9 mouse cellular contexts compared by ENCODE assay signal in the genomic region with DNA sequence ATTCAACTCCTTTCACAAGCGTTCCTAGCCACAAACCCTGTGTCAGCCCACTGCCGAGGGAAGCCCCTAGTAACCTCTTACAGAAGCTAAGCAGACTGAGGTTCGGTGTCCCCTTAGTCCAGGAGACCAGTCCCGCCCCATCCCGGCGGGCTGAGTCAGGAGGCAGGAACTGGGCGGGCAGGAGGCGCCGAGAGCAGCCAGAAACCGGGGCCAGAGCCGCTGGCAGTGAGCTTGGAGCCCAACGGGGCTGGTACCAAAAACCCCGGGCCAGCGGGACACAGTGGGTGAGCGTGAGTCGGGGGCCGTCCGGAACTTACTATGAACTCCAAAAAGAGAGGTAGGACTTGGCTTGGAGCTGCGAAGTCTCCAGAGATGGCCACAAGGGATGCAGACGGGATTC. TPM values are rescaled to one million over a fixed set of nuclear protein-coding genes. Genes with fewer than 3 reads are reported as not detected.
A peak's percentile ranks its signal among the peaks of the same experiment; 100 is the strongest.
DNase-seq lines count a peak whose midpoint lies in the region; ATAC-seq lines count a peak whose summit lies in the region.
"Had no signal": no experiment of that assay in that cellular context is flagged by ENCODE, and none has a peak within 500 bp of the region (broad histone marks: within the 10 kb centered on the region; RNA-seq: fewer than 3 reads in every experiment).

No protein-coding gene starts in this region.

- H3K4me2 ChIP-seq in forebrain, embryonic 13.5 days: peak overlapping the region; percentile 32
- peak overlapping the region; percentile 94 for H3K4me2 ChIP-seq in limb, embryonic 13.5 days (replicated peaks)
- H3K4me2 ChIP-seq in midbrain, embryonic 13.5 days (replicated peaks): peak overlapping the region; percentile 93

- ATAC-seq in forebrain, embryonic 13.5 days: no peak
- ATAC-seq in limb, embryonic 13.5 days (ENCODE audit: low FRiP score, low read depth): no peak
- ATAC-seq in midbrain, embryonic 13.5 days: no peak

- no peak overlapping the region for H3K4me3 ChIP-seq in forebrain, embryonic 13.5 days
- peak overlapping the region; percentile 56 for H3K4me3 ChIP-seq in limb, embryonic 13.5 days
- peak overlapping the region; percentile 48 for H3K4me3 ChIP-seq in midbrain, embryonic 13.5 days (replicated peaks)
- H3K4me3 ChIP-seq: myocyte had no signal

- H3K36me3 ChIP-seq in forebrain, embryonic 13.5 days (ENCODE audit: poor library complexity, severe bottlenecking): peaks cover 35% of the 10 kb centered on the region
- peaks cover 44% of the 10 kb centered on the region for H3K36me3 ChIP-seq in limb, embryonic 13.5 days
- H3K36me3 ChIP-seq in midbrain, embryonic 13.5 days: peaks cover 33% of the 10 kb centered on the region

- H3K9ac ChIP-seq in forebrain, embryonic 13.5 days: no peak overlapping the region
- H3K9ac ChIP-seq in limb, embryonic 13.5 days: peak overlapping the region; percentile 53; the same call in 1 of the 2 replicates
- 0 out of 2 replicates have a peak overlapping the region, but pooled peaks have one; percentile 28 for H3K9ac ChIP-seq in midbrain, embryonic 13.5 days (replicated peaks)

- H3K9me3 ChIP-seq in forebrain, embryonic 13.5 days (replicated peaks): no peaks in the 10 kb centered on the region
- H3K9me3 ChIP-seq in limb, embryonic 13.5 days: no peaks in the 10 kb centered on the region
- no peaks in the 10 kb centered on the region for H3K9me3 ChIP-seq in midbrain, embryonic 13.5 days

- peaks cover 18% of the 10 kb centered on the region for H3K4me1 ChIP-seq in forebrain, embryonic 13.5 days
- peaks cover 24% of the 10 kb centered on the region for H3K4me1 ChIP-seq in limb, embryonic 13.5 days
- H3K4me1 ChIP-seq in midbrain, embryonic 13.5 days (replicated peaks): peaks cover 22% of the 10 kb centered on the region

- 6% methylated on average over 20 of the region's 20 CpGs for WGBS in forebrain, embryonic 13.5 days
- WGBS in limb, embryonic 13.5 days: 3% methylated on average over 20 of the region's 20 CpGs
- 3% methylated on average over 20 of the region's 20 CpGs for WGBS in midbrain, embryonic 13.5 days

- peak; percentile 44 for DNase-seq in thymus, postnatal 14 days
- no peak for DNase-seq in thymus, postnatal 0 days (ENCODE audit: low spot score)
- DNase-seq in heart, postnatal 36 days: peak; percentile 74 to 77
- DNase-seq in frontal cortex, postnatal 10 days (ENCODE audit: low spot score in 2 of 2): no peak
- no peak for DNase-seq in left cerebral cortex, postnatal 14 days (ENCODE audit: low spot score in 2 of 2)

- peaks cover 34% of the 10 kb centered on the region for H3K27me3 ChIP-seq in forebrain, embryonic 13.5 days
- H3K27me3 ChIP-seq in limb, embryonic 13.5 days: peaks cover 27% of the 10 kb centered on the region
- H3K27me3 ChIP-seq in midbrain, embryonic 13.5 days: peaks cover 34% of the 10 kb centered on the region

- intact Hi-C loops in heart, postnatal 36 days (cut with DNase I): no loop called here
- intact Hi-C loops in left cerebral cortex, postnatal 14 days (cut with DNase I): no loop called here

- H3K27ac ChIP-seq in forebrain, embryonic 13.5 days: no peak overlapping the region
- H3K27ac ChIP-seq in limb, embryonic 13.5 days: no peak overlapping the region
- no peak overlapping the region for H3K27ac ChIP-seq in midbrain, embryonic 13.5 days

RNA-seq across cellular contexts. Expression of a gene that starts 8.0 kb away (rescaled TPM):
- polyA plus RNA-seq in thymus, postnatal 0 days (2015; fragmentation: Nextera tagmentation; extraction: Ambion mirVana): 28.5 and 30.8 TPM in 2 replicates
- polyA plus RNA-seq in forebrain, embryonic 13.5 days (2015; fragmentation: Nextera tagmentation; extraction: Ambion mirVana): 17.6 and 20.6 TPM in 2 replicates
- total RNA-seq in heart, postnatal 36 days (2021): 10 to 100 TPM; 53.0 to 53.8 TPM
- polyA plus RNA-seq in limb, embryonic 13.5 days (2015; fragmentation: Nextera tagmentation; extraction: Ambion mirVana): 20.1 and 20.2 TPM in 2 replicates
- polyA plus RNA-seq in midbrain, embryonic 13.5 days (2015; fragmentation: Nextera tagmentation; extraction: Ambion mirVana): 22.6 and 25.9 TPM in 2 replicates
- total RNA-seq in left cerebral cortex, postnatal 14 days (2021): 10 to 100 TPM; 81.0 to 81.3 TPM

RNA-seq across cellular contexts. Expression of a gene that starts 23.3 kb away (rescaled TPM):
- 213 and 255 TPM in 2 replicates for polyA plus RNA-seq in thymus, postnatal 0 days (2015; fragmentation: Nextera tagmentation; extraction: Ambion mirVana)
- polyA plus RNA-seq in forebrain, embryonic 13.5 days (2015; fragmentation: Nextera tagmentation; extraction: Ambion mirVana): 165 and 173 TPM in 2 replicates
- total RNA-seq in heart, postnatal 36 days (2021): 10 to 100 TPM; 40.0 to 43.0 TPM
- polyA plus RNA-seq in limb, embryonic 13.5 days (2015; fragmentation: Nextera tagmentation; extraction: Ambion mirVana): 140 and 142 TPM in 2 replicates
- 135 and 136 TPM in 2 replicates for polyA plus RNA-seq in midbrain, embryonic 13.5 days (2015; fragmentation: Nextera tagmentation; extraction: Ambion mirVana)
- 10 to 100 TPM; 57.5 to 58.9 TPM for total RNA-seq in left cerebral cortex, postnatal 14 days (2021)

RNA-seq across cellular contexts. Expression of a gene that starts 24.2 kb away (rescaled TPM):
- 1.2 TPM in 2 replicates for polyA plus RNA-seq in thymus, postnatal 0 days (2015; fragmentation: Nextera tagmentation; extraction: Ambion mirVana)
- 0.62 and 0.88 TPM in 2 replicates for polyA plus RNA-seq in forebrain, embryonic 13.5 days (2015; fragmentation: Nextera tagmentation; extraction: Ambion mirVana)
- not detected for total RNA-seq in heart, postnatal 36 days (2021)
- polyA plus RNA-seq in limb, embryonic 13.5 days (2015; fragmentation: Nextera tagmentation; extraction: Ambion mirVana): 1.9 and 2.0 TPM in 2 replicates
- 0.80 and 1.1 TPM in 2 replicates for polyA plus RNA-seq in midbrain, embryonic 13.5 days (2015; fragmentation: Nextera tagmentation; extraction: Ambion mirVana)
- total RNA-seq in left cerebral cortex, postnatal 14 days (2021): under 1 TPM in 1 of 2 experiments, not detected in 1; 0.51 TPM

RNA-seq across cellular contexts. Expression of a gene that starts 47.2 kb away (rescaled TPM):
- 97.3 and 105 TPM in 2 replicates for polyA plus RNA-seq in thymus, postnatal 0 days (2015; fragmentation: Nextera tagmentation; extraction: Ambion mirVana)
- 136 and 152 TPM in 2 replicates for polyA plus RNA-seq in forebrain, embryonic 13.5 days (2015; fragmentation: Nextera tagmentation; extraction: Ambion mirVana)
- 10 to 100 TPM; 51.7 to 53.4 TPM for total RNA-seq in heart, postnatal 36 days (2021)
- polyA plus RNA-seq in limb, embryonic 13.5 days (2015; fragmentation: Nextera tagmentation; extraction: Ambion mirVana): 82.5 and 83.5 TPM in 2 replicates
- polyA plus RNA-seq in midbrain, embryonic 13.5 days (2015; fragmentation: Nextera tagmentation; extraction: Ambion mirVana): 177 and 182 TPM in 2 replicates
- 100 to 1,000 TPM; 347 to 370 TPM for total RNA-seq in left cerebral cortex, postnatal 14 days (2021)

Comparison
In these comparisons a context has a peak if more than half of its experiments do, and no peak if none do; other contexts are left out.
1. DNase-seq: peak in thymus, postnatal 14 days (single experiment) and heart, postnatal 36 days (2 of 2); none in thymus, postnatal 0 days (single experiment), frontal cortex, postnatal 10 days (0 of 2) and left cerebral cortex, postnatal 14 days (0 of 2).
2. H3K4me2 ChIP-seq: peak in every context shown above with its lines; median percentile 94 in limb, embryonic 13.5 days; 93 in midbrain, embryonic 13.5 days; 32 in forebrain, embryonic 13.5 days.